Mouse (Mus musculus): ENCODE measurements around the gene Myrf.
"Not testable (repeated sequence)": the region's sequence is repeated elsewhere in the genome, so short reads cannot be mapped to it uniquely, and the experiment has no call there.

Gene Myrf

GRCm38 (mm10) chr19:10181225-10181624, 59.3 kb downstream of the Myrf start:
- no peak for DNase-seq (ENCODE audit: extremely low spot score, low spot score)

- no peak for DNase-seq (ENCODE audit: extremely low spot score, low spot score)
Measured at GRCm38 (mm10) chr19:10176941-10177372, 63.6 kb downstream of the Myrf start.

GRCm38 (mm10) chr19:10176477-10176876, 64.1 kb downstream of the Myrf start:
- no peak for DNase-seq (ENCODE audit: extremely low spot score, low spot score)

GRCm38 (mm10) chr19:10174956-10175355, 65.6 kb downstream of the Myrf start:
- no peak for DNase-seq (ENCODE audit: extremely low spot score, low spot score)

GRCm38 (mm10) chr19:10173844-10174539, 66.6 kb downstream of the Myrf start:
- DNase-seq (ENCODE audit: extremely low spot score, low spot score): no peak

GRCm38 (mm10) chr19:10173116-10173718, 67.3 kb downstream of the Myrf start:
- no peak for DNase-seq (ENCODE audit: extremely low spot score, low spot score)

- no peak for DNase-seq (ENCODE audit: extremely low spot score, low spot score)
Measured at GRCm38 (mm10) chr19:10171846-10172245, 68.7 kb downstream of the Myrf start.

GRCm38 (mm10) chr19:10171359-10171758, 69.2 kb downstream of the Myrf start:
- DNase-seq (ENCODE audit: extremely low spot score, low spot score): no peak

GRCm38 (mm10) chr19:10170466-10170865, 70.1 kb downstream of the Myrf start:
- DNase-seq (ENCODE audit: extremely low spot score, low spot score): no peak

GRCm38 (mm10) chr19:10169692-10170330, 70.7 kb downstream of the Myrf start:
- DNase-seq (ENCODE audit: extremely low spot score, low spot score): not testable (repeated sequence)

- no peak for DNase-seq (ENCODE audit: extremely low spot score, low spot score)
Measured at GRCm38 (mm10) chr19:10169179-10169578, 71.4 kb downstream of the Myrf start.

- no peak for DNase-seq (ENCODE audit: extremely low spot score, low spot score)
Measured at GRCm38 (mm10) chr19:10168441-10168840, 72.1 kb downstream of the Myrf start.

- DNase-seq (ENCODE audit: extremely low spot score, low spot score): no peak
Measured at GRCm38 (mm10) chr19:10167951-10168350, 72.6 kb downstream of the Myrf start.

- no peak for DNase-seq (ENCODE audit: extremely low spot score, low spot score)
Measured at GRCm38 (mm10) chr19:10167112-10167511, 73.4 kb downstream of the Myrf start.

- not testable (repeated sequence) for DNase-seq (ENCODE audit: extremely low spot score, low spot score)
Measured at GRCm38 (mm10) chr19:10165928-10166327, 74.6 kb downstream of the Myrf start.

GRCm38 (mm10) chr19:10163896-10164295, 76.7 kb downstream of the Myrf start:
- DNase-seq (ENCODE audit: extremely low spot score, low spot score): no peak

Measured in neural tube, embryonic 10.5 days (tissue).